16 mouse cellular contexts compared by ENCODE assay signal in the genomic region with DNA sequence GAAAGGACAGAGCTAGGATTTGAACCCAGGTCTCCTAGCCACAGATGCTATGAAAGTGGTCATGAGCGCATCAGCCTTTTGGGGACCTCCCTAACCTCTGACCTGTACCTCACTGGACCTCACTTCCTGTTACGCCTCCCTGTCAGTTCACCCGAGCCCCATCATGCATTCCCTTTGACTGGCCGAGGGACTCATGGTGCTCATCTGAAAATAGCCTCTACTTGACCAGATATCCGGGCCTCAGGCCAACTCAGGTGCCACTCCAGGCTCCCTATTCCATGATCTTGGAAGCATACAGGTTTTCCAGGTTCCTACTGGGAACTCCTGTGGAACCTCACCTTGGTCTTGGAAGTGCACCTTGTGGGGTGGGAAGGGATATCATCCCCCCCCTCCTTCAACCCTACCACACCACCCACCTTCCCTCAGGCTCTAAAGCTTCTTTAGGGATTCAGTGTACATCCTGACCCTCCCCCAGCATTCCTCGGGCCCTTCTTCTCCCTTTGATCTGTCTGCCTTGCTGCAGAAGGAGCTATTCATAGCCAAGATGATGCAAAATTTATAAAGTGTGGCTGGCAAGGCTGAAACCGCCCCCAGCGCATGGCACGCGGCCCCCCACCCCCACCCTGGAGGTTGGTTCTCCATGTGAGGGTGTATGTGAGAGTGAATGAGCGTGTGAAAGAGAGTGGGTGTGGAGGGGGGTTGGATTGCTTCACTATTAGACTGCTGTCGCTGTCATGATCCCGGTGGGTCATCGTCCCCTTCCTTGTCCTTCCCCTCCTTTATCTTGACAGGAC. TPM values are rescaled to one million over a fixed set of nuclear protein-coding genes. Genes with fewer than 3 reads are reported as not detected.
A peak's percentile ranks its signal among the peaks of the same experiment; 100 is the strongest.
DNase-seq lines count a peak whose midpoint lies in the region; ATAC-seq and TF ChIP-seq lines count a peak whose summit lies in the region.
"Had no signal": no experiment of that assay in that cellular context is flagged by ENCODE, and none has a peak within 500 bp of the region (broad histone marks: within the 10 kb centered on the region; RNA-seq: fewer than 3 reads in every experiment).

No protein-coding gene starts in this region.

- no peaks in the 10 kb centered on the region for H3K9me3 ChIP-seq in intestine, embryonic 14.5 days (ENCODE audit: control insufficient read depth, low read length)
- H3K9me3 ChIP-seq in intestine, embryonic 15.5 days, result no peaks in the 10 kb centered on the region
- H3K9me3 ChIP-seq in midbrain, embryonic 13.5 days, result no peaks in the 10 kb centered on the region
- H3K9me3 ChIP-seq in midbrain, postnatal 0 days (ENCODE audit: low read length), result no peaks in the 10 kb centered on the region
- no peaks in the 10 kb centered on the region for H3K9me3 ChIP-seq in heart, embryonic 13.5 days
- no peaks in the 10 kb centered on the region for H3K9me3 ChIP-seq in midbrain, embryonic 14.5 days (ENCODE audit: control insufficient read depth, low read length)

- no peaks in the 10 kb centered on the region for H3K27me3 ChIP-seq in intestine, embryonic 14.5 days (replicated peaks; ENCODE audit: control insufficient read depth, insufficient read depth, low read length)
- H3K27me3 ChIP-seq in intestine, embryonic 15.5 days (replicated peaks), result no peaks in the 10 kb centered on the region
- no peaks in the 10 kb centered on the region for H3K27me3 ChIP-seq in midbrain, embryonic 13.5 days
- H3K27me3 ChIP-seq in midbrain, postnatal 0 days (ENCODE audit: insufficient read depth, low read length), result no peaks in the 10 kb centered on the region
- no peaks in the 10 kb centered on the region; the same call in 1 of the 2 replicates for H3K27me3 ChIP-seq in heart, embryonic 13.5 days (replicated peaks)
- H3K27me3 ChIP-seq in midbrain, embryonic 14.5 days (ENCODE audit: control insufficient read depth, insufficient read depth, low read length), result no peaks in the 10 kb centered on the region

- H3K4me2 ChIP-seq in intestine, embryonic 14.5 days (ENCODE audit: low read length), result no peak overlapping the region
- H3K4me2 ChIP-seq in intestine, embryonic 15.5 days (replicated peaks), result no peak overlapping the region
- H3K4me2 ChIP-seq in midbrain, embryonic 13.5 days (replicated peaks), result no peak overlapping the region
- no peak overlapping the region for H3K4me2 ChIP-seq in midbrain, postnatal 0 days (ENCODE audit: low read depth, low read length, poor library complexity, severe bottlenecking)
- no peak overlapping the region for H3K4me2 ChIP-seq in heart, embryonic 13.5 days
- no peak overlapping the region for H3K4me2 ChIP-seq in midbrain, embryonic 14.5 days (ENCODE audit: low read length)

- H3K27ac ChIP-seq in intestine, embryonic 14.5 days (ENCODE audit: low read depth), result no peak overlapping the region
- H3K27ac ChIP-seq in intestine, embryonic 15.5 days, result no peak overlapping the region
- H3K27ac ChIP-seq in midbrain, embryonic 13.5 days, result 0 out of 2 replicates have a peak overlapping the region, but pooled peaks have one; percentile 19
- H3K27ac ChIP-seq in midbrain, postnatal 0 days (ENCODE audit: low read depth, low read length), result no peak overlapping the region
- 0 out of 2 replicates have a peak overlapping the region, but pooled peaks have one; percentile 3 for H3K27ac ChIP-seq in heart, embryonic 13.5 days (replicated peaks)
- no peak overlapping the region for H3K27ac ChIP-seq in midbrain, embryonic 14.5 days (replicated peaks; ENCODE audit: low read depth, low read length)

- no peak overlapping the region for H3K9ac ChIP-seq in intestine, embryonic 14.5 days (ENCODE audit: low read length)
- H3K9ac ChIP-seq in intestine, embryonic 15.5 days, result no peak overlapping the region
- no peak overlapping the region for H3K9ac ChIP-seq in midbrain, embryonic 13.5 days (replicated peaks)
- H3K9ac ChIP-seq in midbrain, postnatal 0 days (replicated peaks; ENCODE audit: low read length, poor library complexity, severe bottlenecking), result no peak overlapping the region
- no peak overlapping the region for H3K9ac ChIP-seq in heart, embryonic 13.5 days
- no peak overlapping the region for H3K9ac ChIP-seq in midbrain, embryonic 14.5 days (replicated peaks; ENCODE audit: low read length)
- H3K9ac ChIP-seq: forebrain, postnatal 0 days; liver, postnatal 0 days had no signal

- H3K4me1 ChIP-seq in intestine, embryonic 14.5 days (replicated peaks; ENCODE audit: control insufficient read depth, insufficient read depth, low read length), result no peaks in the 10 kb centered on the region
- H3K4me1 ChIP-seq in intestine, embryonic 15.5 days (replicated peaks), result no peaks in the 10 kb centered on the region
- 0 out of 2 replicates have a peak, but pooled peaks cover 6% of the 10 kb centered on the region for H3K4me1 ChIP-seq in midbrain, embryonic 13.5 days (replicated peaks)
- no peaks in the 10 kb centered on the region for H3K4me1 ChIP-seq in midbrain, postnatal 0 days (ENCODE audit: insufficient read depth, low read length)
- H3K4me1 ChIP-seq in heart, embryonic 13.5 days, result peaks cover 27% of the 10 kb centered on the region
- H3K4me1 ChIP-seq in midbrain, embryonic 14.5 days (ENCODE audit: control insufficient read depth, insufficient read depth, low read length), result no peaks in the 10 kb centered on the region

- ATAC-seq in intestine, embryonic 14.5 days (replicated peaks; ENCODE audit: low FRiP score, low TSS enrichment, low read depth), result peak; percentile 47; the same call in 1 of the 2 replicates
- no peak for ATAC-seq in intestine, embryonic 15.5 days
- 0 out of 2 replicates have a peak, but pooled peaks have one; percentile 27 for ATAC-seq in midbrain, embryonic 13.5 days
- ATAC-seq in midbrain, postnatal 0 days (ENCODE audit: low FRiP score), result no peak
- ATAC-seq in heart, embryonic 13.5 days (ENCODE audit: extremely low read depth, insufficient number of reproducible peaks, low FRiP score, low TSS enrichment), result no peak
- peak; percentile 57; the same call in 1 of the 2 replicates for ATAC-seq in midbrain, embryonic 14.5 days (ENCODE audit: low FRiP score, low TSS enrichment)
- ATAC-seq: CD4-positive, CD25-positive, alpha-beta regulatory T cell, adult 4 months; forebrain, postnatal 0 days; liver, postnatal 0 days had no signal

- WGBS in intestine, embryonic 14.5 days, result 69% methylated on average over 14 of the region's 14 CpGs
- 66% methylated on average over 14 of the region's 14 CpGs for WGBS in intestine, embryonic 15.5 days
- WGBS in midbrain, embryonic 13.5 days, result 70% methylated on average over 14 of the region's 14 CpGs
- WGBS in midbrain, postnatal 0 days, result 51% methylated on average over 14 of the region's 14 CpGs
- WGBS in heart, embryonic 13.5 days, result 42% methylated on average over 14 of the region's 14 CpGs
- 56% methylated on average over 14 of the region's 14 CpGs for WGBS in midbrain, embryonic 14.5 days

- no peak for TF ChIP-seq CTCF in midbrain, postnatal 0 days (IDR thresholded peaks at IDR 0.05)

- no peak for DNase-seq in intestine, embryonic 14.5 days (ENCODE audit: low spot score)
- no peak for DNase-seq in midbrain, postnatal 0 days (ENCODE audit: low spot score)
- DNase-seq in midbrain, embryonic 14.5 days, result peak; percentile 64
- no peak for DNase-seq in layer of hippocampus, postnatal 14 days (ENCODE audit: low spot score in 2 of 2)
- DNase-seq: forebrain, postnatal 0 days; gastrocnemius, postnatal 10 days; kidney, adult 9 months; kidney, postnatal 4 days; layer of hippocampus, postnatal 36 days; liver, postnatal 0 days had no signal

- no peak overlapping the region for H3K4me3 ChIP-seq in intestine, embryonic 14.5 days (ENCODE audit: low read depth, low read length)
- no peak overlapping the region for H3K4me3 ChIP-seq in intestine, embryonic 15.5 days (replicated peaks)
- H3K4me3 ChIP-seq in midbrain, embryonic 13.5 days (replicated peaks), result no peak overlapping the region
- H3K4me3 ChIP-seq in midbrain, postnatal 0 days (ENCODE audit: low read depth, low read length), result no peak overlapping the region
- no peak overlapping the region for H3K4me3 ChIP-seq in heart, embryonic 13.5 days
- H3K4me3 ChIP-seq in midbrain, embryonic 14.5 days (replicated peaks; ENCODE audit: low read depth, low read length), result no peak overlapping the region

- H3K36me3 ChIP-seq in intestine, embryonic 14.5 days (ENCODE audit: control insufficient read depth, insufficient read depth, low read length), result no peaks in the 10 kb centered on the region
- no peaks in the 10 kb centered on the region for H3K36me3 ChIP-seq in intestine, embryonic 15.5 days
- H3K36me3 ChIP-seq in midbrain, embryonic 13.5 days, result no peaks in the 10 kb centered on the region
- H3K36me3 ChIP-seq in midbrain, postnatal 0 days (ENCODE audit: insufficient read depth, low read length), result no peaks in the 10 kb centered on the region
- H3K36me3 ChIP-seq in heart, embryonic 13.5 days, result no peaks in the 10 kb centered on the region
- no peaks in the 10 kb centered on the region for H3K36me3 ChIP-seq in midbrain, embryonic 14.5 days (ENCODE audit: control insufficient read depth, insufficient read depth, low read length)

RNA-seq across cellular contexts. Expression of gene Kcnj12, which starts 40.5 kb away (rescaled TPM):
- 1.8 and 1.9 TPM in 2 replicates for polyA plus RNA-seq in intestine, embryonic 14.5 days (2014; fragmentation: Nextera tagmentation; extraction: Ambion mirVana)
- 1.6 and 1.9 TPM in 2 replicates for polyA plus RNA-seq in intestine, embryonic 15.5 days (2015; fragmentation: Nextera tagmentation; extraction: Ambion mirVana)
- 0.64 and 1.4 TPM in 2 replicates for polyA plus RNA-seq in midbrain, embryonic 13.5 days (2015; fragmentation: Nextera tagmentation; extraction: Ambion mirVana)
- total RNA-seq in midbrain, postnatal 0 days (2014; rRNA removed), result 20.5 and 23.6 TPM in 2 replicates
- 3.1 and 3.2 TPM in 2 replicates for polyA plus RNA-seq in midbrain, postnatal 0 days (2015; fragmentation: Nextera tagmentation; extraction: Ambion mirVana)
- polyA plus RNA-seq in heart, embryonic 13.5 days (2015; fragmentation: Nextera tagmentation; extraction: Ambion mirVana), result 2.6 and 3.0 TPM in 2 replicates
- polyA plus RNA-seq in midbrain, embryonic 14.5 days (2014; fragmentation: Nextera tagmentation; extraction: Ambion mirVana), result 2.8 and 2.9 TPM in 2 replicates
- total RNA-seq in layer of hippocampus, postnatal 14 days (2021), result 1 to 10 TPM; 7.1 to 8.0 TPM
- total RNA-seq: hematopoietic stem cell, adult 5-6 weeks; MEL had no signal
- polyA plus RNA-seq: CD4-positive, CD25-positive, alpha-beta regulatory T cell, adult 4 months; liver, postnatal 0 days had no signal

RNA-seq across cellular contexts. Expression of gene Map2k3, which starts 50.1 kb away (rescaled TPM):
- 91.7 and 94.5 TPM in 2 replicates for polyA plus RNA-seq in intestine, embryonic 14.5 days (2014; fragmentation: Nextera tagmentation; extraction: Ambion mirVana)
- 127 and 144 TPM in 2 replicates for polyA plus RNA-seq in intestine, embryonic 15.5 days (2015; fragmentation: Nextera tagmentation; extraction: Ambion mirVana)
- polyA plus RNA-seq in midbrain, embryonic 13.5 days (2015; fragmentation: Nextera tagmentation; extraction: Ambion mirVana), result 28.2 and 29.8 TPM in 2 replicates
- total RNA-seq in midbrain, postnatal 0 days (2014; rRNA removed), result 10.1 and 23.1 TPM in 2 replicates
- polyA plus RNA-seq in midbrain, postnatal 0 days (2015; fragmentation: Nextera tagmentation; extraction: Ambion mirVana), result 22.9 and 23.4 TPM in 2 replicates
- polyA plus RNA-seq in heart, embryonic 13.5 days (2015; fragmentation: Nextera tagmentation; extraction: Ambion mirVana), result 73.6 and 78.1 TPM in 2 replicates
- 18.5 and 23.2 TPM in 2 replicates for polyA plus RNA-seq in midbrain, embryonic 14.5 days (2014; fragmentation: Nextera tagmentation; extraction: Ambion mirVana)
- total RNA-seq in layer of hippocampus, postnatal 14 days (2021), result 10 to 100 TPM; 12.8 to 17.0 TPM

Comparison
In these comparisons a context has a peak if more than half of its experiments do, and no peak if none do; other contexts are left out.
1. ATAC-seq: peak in intestine, embryonic 14.5 days (single experiment), midbrain, embryonic 13.5 days (single experiment) and midbrain, embryonic 14.5 days (single experiment); none in intestine, embryonic 15.5 days (single experiment), midbrain, postnatal 0 days (single experiment) and heart, embryonic 13.5 days (single experiment).
2. H3K27ac ChIP-seq: peak in midbrain, embryonic 13.5 days (single experiment) and heart, embryonic 13.5 days (single experiment); none in intestine, embryonic 14.5 days (single experiment), intestine, embryonic 15.5 days (single experiment), midbrain, postnatal 0 days (single experiment) and midbrain, embryonic 14.5 days (single experiment).